Mouse (Mus musculus) B cell, adult (primary cell): Measurements from ENCODE around the gene Gar1. TPM values are rescaled to one million over a fixed set of nuclear protein-coding genes. Genes with fewer than 3 reads are reported as not detected.

Experiments used
- total RNA-seq: library from RNA; stranded (reverse); gene quantifications from 4 replicates; pipeline ENCODE4 v1.2.4, GENCODE M21; 2023; ENCODE audit not compliant: inconsistent age

Gene Gar1
- total RNA-seq = 53.0 to 74.8 TPM (median 70.2 TPM) in 4 replicates

DNA sequence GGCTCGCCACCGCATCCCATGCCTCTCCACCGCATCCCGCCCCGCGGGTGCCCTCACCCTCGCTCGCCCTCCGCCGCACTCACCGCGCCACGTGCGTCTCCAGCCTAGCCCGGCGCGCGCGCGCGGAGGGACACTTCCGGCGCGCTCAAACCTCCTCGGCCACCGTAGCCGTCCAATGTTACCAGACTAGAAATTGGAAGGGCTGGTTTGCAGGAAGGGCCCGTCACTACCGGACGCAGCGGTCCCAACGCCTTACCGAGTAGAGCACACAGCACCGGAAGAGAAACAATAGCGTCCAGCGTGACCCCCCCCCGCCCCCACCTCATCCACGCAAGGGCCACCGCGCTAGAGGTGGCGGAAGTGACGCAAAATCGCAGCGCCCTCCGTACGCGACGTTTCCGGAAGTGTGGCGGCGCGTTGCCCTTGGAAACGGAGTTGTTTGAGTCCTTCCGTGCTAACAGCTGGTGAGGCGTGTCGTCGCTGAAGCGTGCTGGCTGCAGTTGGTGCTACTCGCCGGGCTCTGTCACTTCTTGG is at the start of gene Gar1:
TSS of gene Gar1 (minus strand) at position 362 of the 534 bp plus-strand sequence.

DNA sequence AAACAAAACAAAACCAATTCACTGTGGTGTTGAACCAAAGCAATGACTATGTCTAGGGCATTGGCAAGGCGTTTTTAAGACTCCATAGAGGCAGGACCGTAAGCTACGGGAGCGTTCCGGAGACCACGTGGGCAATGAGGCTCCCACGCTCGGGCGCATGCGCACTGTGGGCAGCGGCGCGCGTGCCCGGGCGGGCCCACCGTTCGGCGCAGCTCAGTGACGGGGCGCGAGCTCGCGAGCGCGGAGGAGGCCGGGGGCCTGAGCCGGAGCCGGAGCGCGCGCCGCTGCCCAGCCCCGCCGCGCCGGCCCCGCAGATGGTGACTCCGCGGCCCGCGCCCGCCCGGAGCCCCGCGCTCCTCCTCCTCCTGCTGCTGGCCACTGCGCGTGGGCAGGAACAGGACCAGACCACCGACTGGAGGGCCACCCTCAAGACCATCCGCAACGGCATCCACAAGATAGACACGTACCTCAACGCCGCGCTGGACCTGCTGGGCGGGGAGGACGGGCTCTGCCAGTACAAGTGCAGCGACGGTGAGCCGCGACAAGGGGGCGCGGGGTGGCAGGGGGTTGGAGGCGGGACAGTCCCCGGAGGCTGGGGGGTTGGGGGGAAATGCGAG is 47.3 kb upstream of the Gar1 start, which contains the start of gene Pla2g12a:
TSS of gene Pla2g12a (plus strand) at position 202 of the 617 bp plus-strand sequence.

GRCm38 (mm10) chr3:129835388-129835934 is 4.3 kb upstream of the Gar1 start, which contains the start of gene Cfi:
Cfi (plus strand) TSS chr3:129835884.

GRCm38 (mm10) chr3:129822206-129822775 is 8.9 kb downstream of the Gar1 start, which contains the start of gene Rrh:
Rrh (minus strand) TSS chr3:129822587.

GRCm38 (mm10) chr3:129803765-129804164 is 27.4 kb downstream of the Gar1 start, which contains the start of gene Lrit3:
Lrit3 (minus strand) TSS chr3:129804030.

Other genes with a start within 250 kb of the Gar1 start
- 2.3 to 5.0 TPM (median 3.1 TPM) in 4 replicates for gene Egf, start 76.1 kb downstream of the Gar1 start, total RNA-seq
- gene Lrit3, start 27.4 kb downstream of the Gar1 start, total RNA-seq = not detected in 4 replicates
- 2.3 to 3.9 TPM (median 3.3 TPM) in 4 replicates for gene Rrh, start 8.8 kb downstream of the Gar1 start, total RNA-seq
- gene Cfi, start 4.5 kb upstream of the Gar1 start, total RNA-seq = not detected in 4 replicates
- 13.1 to 17.4 TPM (median 16.3 TPM) in 4 replicates for gene Pla2g12a, start 47.2 kb upstream of the Gar1 start, total RNA-seq
- 20.1 to 30.1 TPM (median 26.1 TPM) in 4 replicates for gene Casp6, start 70.0 kb upstream of the Gar1 start, total RNA-seq
- gene Mcub, start 138.8 kb upstream of the Gar1 start, total RNA-seq = not detected in 4 replicates
- 101 to 141 TPM (median 111 TPM) in 4 replicates for gene Sec24b, start 230.2 kb upstream of the Gar1 start, total RNA-seq